ENCODE assay signal across 21 mouse cellular contexts in genomic region chr10:106224251-106224650, GRCm38 (mm10).
A peak's percentile ranks its signal among the peaks of the same experiment; 100 is the strongest.
DNase-seq lines count a peak whose midpoint lies in the region; ATAC-seq and TF ChIP-seq lines count a peak whose summit lies in the region.
"Had no signal": no experiment of that assay in that cellular context is flagged by ENCODE, and none has a peak within 500 bp of the region (broad histone marks: within the 10 kb centered on the region; RNA-seq: fewer than 3 reads in every experiment).

No protein-coding gene starts in this region.

- no peak overlapping the region for H3K4me2 ChIP-seq in forebrain, embryonic 14.5 days (ENCODE audit: low read length)
- H3K4me2 ChIP-seq in midbrain, postnatal 0 days (ENCODE audit: low read depth, low read length, poor library complexity, severe bottlenecking) = no peak overlapping the region
- H3K4me2 ChIP-seq in midbrain, embryonic 16.5 days (ENCODE audit: low read length) = no peak overlapping the region
- H3K4me2 ChIP-seq: forebrain, embryonic 15.5 days; heart, embryonic 13.5 days; hindbrain, embryonic 13.5 days had no signal

- intact Hi-C loops in heart, postnatal 14 days (cut with DNase I) = no loop called here

- no peak overlapping the region for H3K27ac ChIP-seq in forebrain, embryonic 14.5 days (ENCODE audit: low read depth, low read length)
- no peak overlapping the region for H3K27ac ChIP-seq in forebrain, embryonic 10.5 days
- no peak overlapping the region for H3K27ac ChIP-seq in midbrain, postnatal 0 days (ENCODE audit: low read depth, low read length)
- H3K27ac ChIP-seq in midbrain, embryonic 16.5 days (ENCODE audit: low read length) = no peak overlapping the region
- H3K27ac ChIP-seq: forebrain, embryonic 15.5 days; heart, adult 2 months; heart, embryonic 10.5 days; heart, embryonic 13.5 days; hindbrain, embryonic 13.5 days had no signal

- H3K9me3 ChIP-seq in forebrain, embryonic 14.5 days (replicated peaks; ENCODE audit: control insufficient read depth, low read length) = no peaks in the 10 kb centered on the region
- no peaks in the 10 kb centered on the region for H3K9me3 ChIP-seq in forebrain, embryonic 10.5 days
- H3K9me3 ChIP-seq in midbrain, postnatal 0 days (ENCODE audit: low read length) = no peaks in the 10 kb centered on the region
- no peaks in the 10 kb centered on the region for H3K9me3 ChIP-seq in midbrain, embryonic 16.5 days (replicated peaks; ENCODE audit: control insufficient read depth, low read length, poor library complexity, severe bottlenecking)
- H3K9me3 ChIP-seq: forebrain, embryonic 15.5 days; heart, embryonic 10.5 days; heart, embryonic 13.5 days; hindbrain, embryonic 13.5 days had no signal

- H3K4me3 ChIP-seq in forebrain, embryonic 14.5 days (ENCODE audit: low read depth, low read length) = no peak overlapping the region
- no peak overlapping the region for H3K4me3 ChIP-seq in forebrain, embryonic 10.5 days
- no peak overlapping the region for H3K4me3 ChIP-seq in midbrain, postnatal 0 days (ENCODE audit: low read depth, low read length)
- no peak overlapping the region for H3K4me3 ChIP-seq in midbrain, embryonic 16.5 days (ENCODE audit: low read depth, low read length)
- H3K4me3 ChIP-seq: forebrain, embryonic 15.5 days; heart, adult 2 months; heart, embryonic 10.5 days; heart, embryonic 13.5 days; hindbrain, embryonic 13.5 days had no signal

- no peaks in the 10 kb centered on the region for H3K36me3 ChIP-seq in forebrain, embryonic 14.5 days (ENCODE audit: control insufficient read depth, insufficient read depth, low read length)
- no peaks in the 10 kb centered on the region for H3K36me3 ChIP-seq in forebrain, embryonic 10.5 days (replicated peaks)
- no peaks in the 10 kb centered on the region for H3K36me3 ChIP-seq in midbrain, postnatal 0 days (ENCODE audit: insufficient read depth, low read length)
- no peaks in the 10 kb centered on the region for H3K36me3 ChIP-seq in midbrain, embryonic 16.5 days (ENCODE audit: control insufficient read depth, insufficient read depth, low read length)
- H3K36me3 ChIP-seq: forebrain, embryonic 15.5 days; heart, embryonic 10.5 days; heart, embryonic 13.5 days; hindbrain, embryonic 13.5 days had no signal

- no peak overlapping the region for H3K9ac ChIP-seq in forebrain, embryonic 14.5 days (ENCODE audit: low read length)
- no peak overlapping the region for H3K9ac ChIP-seq in midbrain, postnatal 0 days (replicated peaks; ENCODE audit: low read length, poor library complexity, severe bottlenecking)
- H3K9ac ChIP-seq in midbrain, embryonic 16.5 days (ENCODE audit: low read depth, low read length) = no peak overlapping the region
- H3K9ac ChIP-seq: forebrain, embryonic 15.5 days; heart, embryonic 13.5 days; hindbrain, embryonic 13.5 days had no signal

- WGBS in forebrain, embryonic 14.5 days = 76% methylated on average over 3 of the region's 3 CpGs
- WGBS in forebrain, embryonic 10.5 days = 95% methylated on average over 3 of the region's 3 CpGs
- WGBS in midbrain, postnatal 0 days = 75% methylated on average over 3 of the region's 3 CpGs
- WGBS in midbrain, embryonic 16.5 days = 89% methylated on average over 3 of the region's 3 CpGs

- peak; percentile 26 for DNase-seq in forebrain, embryonic 14.5 days (ENCODE audit: low spot score)
- no peak for DNase-seq in forebrain, embryonic 10.5 days (ENCODE audit: extremely low spot score, low spot score)
- peak; percentile 5 for DNase-seq in midbrain, postnatal 0 days (ENCODE audit: low spot score)
- peak; percentile 17 for DNase-seq in brain, adult 2 months (ENCODE audit: low read depth, low spot score)
- DNase-seq in heart, postnatal 14 days = no peak
- DNase-seq: adrenal gland, postnatal 10 days; adrenal gland, postnatal 36 days; cerebellum, adult 9-11 months; gastrocnemius, postnatal 36 days; heart, adult 2 months; kidney, adult 18-20 months had no signal

- no peaks in the 10 kb centered on the region for H3K27me3 ChIP-seq in forebrain, embryonic 14.5 days (replicated peaks; ENCODE audit: control insufficient read depth, insufficient read depth, low read length)
- H3K27me3 ChIP-seq in forebrain, embryonic 10.5 days (ENCODE audit: poor library complexity, severe bottlenecking) = no peaks in the 10 kb centered on the region
- H3K27me3 ChIP-seq in midbrain, postnatal 0 days (ENCODE audit: insufficient read depth, low read length) = no peaks in the 10 kb centered on the region
- no peaks in the 10 kb centered on the region for H3K27me3 ChIP-seq in midbrain, embryonic 16.5 days (ENCODE audit: control insufficient read depth, insufficient read depth, low read depth, low read length)
- H3K27me3 ChIP-seq: forebrain, embryonic 15.5 days; heart, embryonic 13.5 days; hindbrain, embryonic 13.5 days had no signal

- TF ChIP-seq CTCF in midbrain, postnatal 0 days (IDR thresholded peaks at IDR 0.05) = no peak

- no peaks in the 10 kb centered on the region for H3K4me1 ChIP-seq in forebrain, embryonic 14.5 days (ENCODE audit: control insufficient read depth, insufficient read depth, low read length)
- no peaks in the 10 kb centered on the region for H3K4me1 ChIP-seq in forebrain, embryonic 10.5 days
- H3K4me1 ChIP-seq in midbrain, postnatal 0 days (ENCODE audit: insufficient read depth, low read length) = no peaks in the 10 kb centered on the region
- no peaks in the 10 kb centered on the region for H3K4me1 ChIP-seq in midbrain, embryonic 16.5 days (ENCODE audit: control insufficient read depth, insufficient read depth, low read length)
- H3K4me1 ChIP-seq: forebrain, embryonic 15.5 days; heart, embryonic 10.5 days; heart, embryonic 13.5 days; hindbrain, embryonic 13.5 days had no signal

- no peak for ATAC-seq in forebrain, embryonic 14.5 days
- no peak for ATAC-seq in midbrain, postnatal 0 days (ENCODE audit: low FRiP score)
- no peak for ATAC-seq in midbrain, embryonic 16.5 days
- ATAC-seq: CD4-positive, CD25-positive, alpha-beta regulatory T cell, adult 4 months; forebrain, embryonic 15.5 days; hindbrain, embryonic 16.5 days; inflammation-experienced regulatory T-cells, adult 6 months; intestine, embryonic 16.5 days; Patski had no signal

Comparison
In these comparisons a context has a peak if more than half of its experiments do, and no peak if none do; other contexts are left out.
1. DNase-seq: peak in forebrain, embryonic 14.5 days (single experiment), midbrain, postnatal 0 days (single experiment) and brain, adult 2 months (single experiment); none in forebrain, embryonic 10.5 days (single experiment) and heart, postnatal 14 days (0 of 2).